Mouse (Mus musculus) forelimb bud, embryonic 11.5 days (tissue): Measurements from ENCODE around the gene Ccm2l.

Experiments
- DNase-seq: peaks from one replicate; pipeline ENCODE4 v3.0.0-alpha.2; 2012; ENCODE audit warnings: low read depth, low spot score

Gene Ccm2l

GRCm38 (mm10) chr2:153065747-153066508 is at the start of gene Ccm2l:
Gene Ccm2l (plus strand): TSS chr2:153065955.
- no peak for DNase-seq

GRCm38 (mm10) chr2:153016786-153017185 is 49.0 kb upstream of the Ccm2l start:
- DNase-seq = no peak

GRCm38 (mm10) chr2:153019355-153019754 is 46.4 kb upstream of the Ccm2l start:
- DNase-seq = no peak

- no peak for DNase-seq
These were observed 44.6 kb upstream of the Ccm2l start for GRCm38 (mm10) chr2:153021163-153021562.

GRCm38 (mm10) chr2:153022855-153023254 is 42.9 kb upstream of the Ccm2l start:
- no peak for DNase-seq

GRCm38 (mm10) chr2:153026052-153026451 is 39.7 kb upstream of the Ccm2l start:
- no peak for DNase-seq

- DNase-seq = no peak
These were observed 38.3 kb upstream of the Ccm2l start for GRCm38 (mm10) chr2:153027501-153027900.

- DNase-seq = no peak
These were observed 35.3 kb upstream of the Ccm2l start for GRCm38 (mm10) chr2:153030422-153030821.

- DNase-seq = no peak
These were observed 34.4 kb upstream of the Ccm2l start, which contains the start of gene Xkr7 for GRCm38 (mm10) chr2:153031126-153032082. Gene Xkr7 (plus strand): TSS chr2:153031852.

GRCm38 (mm10) chr2:153032083-153032842 is 33.5 kb upstream of the Ccm2l start:
- DNase-seq = peak; percentile 90

GRCm38 (mm10) chr2:153032973-153033372 is 32.8 kb upstream of the Ccm2l start:
- no peak for DNase-seq

GRCm38 (mm10) chr2:153033545-153034230 is 32.1 kb upstream of the Ccm2l start:
- no peak for DNase-seq

- DNase-seq = no peak
These were observed 29.1 kb upstream of the Ccm2l start for GRCm38 (mm10) chr2:153036690-153037089.

GRCm38 (mm10) chr2:153043886-153044285 is 21.9 kb upstream of the Ccm2l start:
- DNase-seq = no peak

- no peak for DNase-seq
These were observed 19.9 kb upstream of the Ccm2l start for GRCm38 (mm10) chr2:153045884-153046299.

GRCm38 (mm10) chr2:153047828-153048465 is 17.8 kb upstream of the Ccm2l start:
- peak; percentile 39 for DNase-seq

GRCm38 (mm10) chr2:153049288-153049996 is 16.3 kb upstream of the Ccm2l start:
- DNase-seq = no peak

- no peak for DNase-seq
These were observed 15.8 kb upstream of the Ccm2l start for GRCm38 (mm10) chr2:153049997-153050358.

- DNase-seq = no peak
These were observed 14.7 kb upstream of the Ccm2l start for GRCm38 (mm10) chr2:153051095-153051494.

- DNase-seq = no peak
These were observed 14.2 kb upstream of the Ccm2l start for GRCm38 (mm10) chr2:153051537-153051936.
